8 mouse cellular contexts compared by ENCODE assay signal in the genomic region with DNA sequence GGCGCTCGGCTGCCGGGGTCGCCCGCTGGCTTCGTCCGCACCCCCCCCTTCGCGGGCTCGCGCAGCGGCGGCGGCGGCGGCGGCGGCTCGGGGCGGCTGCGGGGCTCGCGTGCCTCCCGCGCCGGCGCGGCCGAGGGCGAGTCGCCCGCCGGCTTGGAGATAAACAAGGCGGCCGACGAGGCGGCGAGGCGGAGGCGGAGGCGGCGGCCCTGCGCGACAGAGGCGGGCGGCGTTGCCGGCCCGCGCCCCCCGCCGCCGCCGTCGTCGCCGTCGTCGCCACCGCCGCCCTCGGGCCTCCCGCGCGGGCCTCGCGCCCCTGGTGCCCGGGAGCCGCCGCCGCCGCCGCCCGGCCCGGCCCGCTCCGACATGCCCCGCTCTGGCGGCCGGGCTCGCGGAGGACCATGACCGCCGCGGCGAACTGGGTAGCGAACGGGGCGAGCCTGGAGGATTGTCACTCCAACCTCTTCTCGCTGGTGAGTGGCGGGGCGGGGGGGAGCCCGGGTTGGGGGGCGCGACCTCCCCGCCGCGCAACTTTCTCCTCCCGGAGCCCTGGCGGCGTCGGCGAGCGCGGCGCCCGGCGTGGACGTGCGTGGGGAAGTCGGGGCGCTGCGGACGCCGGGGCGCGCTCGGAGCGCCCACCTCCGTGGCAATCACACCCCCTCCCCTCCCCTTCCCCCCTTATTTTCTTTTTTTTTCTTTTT. TPM values are rescaled to one million over a fixed set of nuclear protein-coding genes. Genes with fewer than 3 reads are reported as not detected.
DNase-seq lines count a peak whose midpoint lies in the region; ATAC-seq lines count a peak whose summit lies in the region.

A gene (plus strand): TSS at position 295 of the 701 bp plus-strand sequence.

- WGBS in intestine, embryonic 16.5 days = 0% methylated on average over 59 of the region's 120 CpGs
- WGBS in limb, embryonic 13.5 days = under 1% methylated on average over 35 of the region's 120 CpGs
- WGBS in midbrain, embryonic 14.5 days = under 1% methylated on average over 54 of the region's 120 CpGs

- H3K4me3 ChIP-seq in intestine, embryonic 16.5 days (ENCODE audit: low read length) = peak within 1 kb of the TSS; percentile 79
- H3K4me3 ChIP-seq in limb, embryonic 13.5 days = peak within 1 kb of the TSS; percentile 78
- peak within 1 kb of the TSS; percentile 85 for H3K4me3 ChIP-seq in midbrain, embryonic 14.5 days (replicated peaks; ENCODE audit: low read depth, low read length)

- H3K4me1 ChIP-seq in intestine, embryonic 16.5 days (ENCODE audit: control insufficient read depth, insufficient read depth, low read length) = peaks cover 16% of the 10 kb centered on the region; the same call in 1 of the 2 replicates
- peaks cover 45% of the 10 kb centered on the region for H3K4me1 ChIP-seq in limb, embryonic 13.5 days
- peaks cover 35% of the 10 kb centered on the region for H3K4me1 ChIP-seq in midbrain, embryonic 14.5 days (ENCODE audit: control insufficient read depth, insufficient read depth, low read length)

- peak within 1 kb of the TSS; percentile 85 for H3K4me2 ChIP-seq in intestine, embryonic 16.5 days (ENCODE audit: low read depth, low read length)
- H3K4me2 ChIP-seq in limb, embryonic 13.5 days (replicated peaks) = peak within 1 kb of the TSS; percentile 84
- H3K4me2 ChIP-seq in midbrain, embryonic 14.5 days (ENCODE audit: low read length) = peak within 1 kb of the TSS; percentile 74

- peak within 1 kb of the TSS; percentile 86 for H3K27ac ChIP-seq in intestine, embryonic 16.5 days (ENCODE audit: low read length)
- H3K27ac ChIP-seq in limb, embryonic 13.5 days = peak within 1 kb of the TSS; percentile 98
- H3K27ac ChIP-seq in midbrain, embryonic 14.5 days (replicated peaks; ENCODE audit: low read depth, low read length) = peak within 1 kb of the TSS; percentile 99

- no peaks in the 10 kb centered on the region for H3K27me3 ChIP-seq in intestine, embryonic 16.5 days (replicated peaks; ENCODE audit: control insufficient read depth, insufficient read depth, low read length)
- peaks cover 10% of the 10 kb centered on the region; the same call in 1 of the 2 replicates for H3K27me3 ChIP-seq in limb, embryonic 13.5 days
- H3K27me3 ChIP-seq in midbrain, embryonic 14.5 days (ENCODE audit: control insufficient read depth, insufficient read depth, low read length) = no peaks in the 10 kb centered on the region; the same call in none of the 2 replicates

- DNase-seq in layer of hippocampus, adult 11-12 months (ENCODE audit: low spot score) = peak; percentile 37
- no peak for DNase-seq in layer of hippocampus, adult 9-10 months (ENCODE audit: low spot score)
- DNase-seq in embryo, embryonic 10 days (ENCODE audit: low spot score) = peak; percentile 79
- no peak for DNase-seq in gonadal fat pad, adult 2 months (ENCODE audit: low read depth)
- peak; percentile 79 for DNase-seq in midbrain, embryonic 14.5 days
- DNase-seq in spleen, postnatal 14 days (ENCODE audit: low spot score in 2 of 2) = peak; percentile 44 to 68

- peak; percentile 78 for ATAC-seq in intestine, embryonic 16.5 days
- peak; percentile 73 for ATAC-seq in limb, embryonic 13.5 days (ENCODE audit: low FRiP score, low read depth)
- ATAC-seq in midbrain, embryonic 14.5 days (ENCODE audit: low FRiP score, low TSS enrichment) = peak; percentile 62; the same call in 1 of the 2 replicates

- H3K9ac ChIP-seq in intestine, embryonic 16.5 days (ENCODE audit: low read depth, low read length) = peak within 1 kb of the TSS; percentile 93
- H3K9ac ChIP-seq in limb, embryonic 13.5 days = peak within 1 kb of the TSS; percentile 93
- H3K9ac ChIP-seq in midbrain, embryonic 14.5 days (replicated peaks; ENCODE audit: low read length) = peak within 1 kb of the TSS; percentile 92

- H3K36me3 ChIP-seq in intestine, embryonic 16.5 days (ENCODE audit: control insufficient read depth, insufficient read depth, low read length) = no peaks in the 10 kb centered on the region
- no peaks in the 10 kb centered on the region for H3K36me3 ChIP-seq in limb, embryonic 13.5 days
- H3K36me3 ChIP-seq in midbrain, embryonic 14.5 days (ENCODE audit: control insufficient read depth, insufficient read depth, low read length) = no peaks in the 10 kb centered on the region

- H3K9me3 ChIP-seq in intestine, embryonic 16.5 days (ENCODE audit: control insufficient read depth, low read length) = no peaks in the 10 kb centered on the region
- 0 out of 2 replicates have a peak, but pooled peaks cover under 1% of the 10 kb centered on the region for H3K9me3 ChIP-seq in limb, embryonic 13.5 days
- no peaks in the 10 kb centered on the region for H3K9me3 ChIP-seq in midbrain, embryonic 14.5 days (ENCODE audit: control insufficient read depth, low read length)

RNA-seq across cellular contexts. Expression of the gene that starts here (rescaled TPM):
- polyA plus RNA-seq in gonadal fat pad, adult 2 months (2012; rRNA removed) = 12.8 and 20.0 TPM in 2 replicates
- 6.4 and 6.6 TPM in 2 replicates for polyA plus RNA-seq in intestine, embryonic 16.5 days (2015; fragmentation: Nextera tagmentation; extraction: Ambion mirVana)
- polyA plus RNA-seq in limb, embryonic 13.5 days (2015; fragmentation: Nextera tagmentation; extraction: Ambion mirVana) = 18.6 and 19.1 TPM in 2 replicates
- polyA plus RNA-seq in midbrain, embryonic 14.5 days (2014; fragmentation: Nextera tagmentation; extraction: Ambion mirVana) = 17.0 and 20.5 TPM in 2 replicates

Comparison
In these comparisons a context has a peak if more than half of its experiments do, and no peak if none do; other contexts are left out.
1. DNase-seq: peak in layer of hippocampus, adult 11-12 months (single experiment), embryo, embryonic 10 days (single experiment), midbrain, embryonic 14.5 days (single experiment) and spleen, postnatal 14 days (2 of 2); none in layer of hippocampus, adult 9-10 months (single experiment) and gonadal fat pad, adult 2 months (single experiment).
2. Peak in every context shown above with its lines, with median percentiles within 50 percentile points of each other: ATAC-seq, H3K27ac ChIP-seq, H3K4me2 ChIP-seq, H3K4me3 ChIP-seq and H3K9ac ChIP-seq.